Mouse (Mus musculus) right cerebral cortex, postnatal 25 days (tissue): ENCODE measurements around the gene Txndc2.

Experiments
- DNase-seq: peaks from one replicate; pipeline ENCODE4 v3.0.0; 2022

The Txndc2 gene

DNA sequence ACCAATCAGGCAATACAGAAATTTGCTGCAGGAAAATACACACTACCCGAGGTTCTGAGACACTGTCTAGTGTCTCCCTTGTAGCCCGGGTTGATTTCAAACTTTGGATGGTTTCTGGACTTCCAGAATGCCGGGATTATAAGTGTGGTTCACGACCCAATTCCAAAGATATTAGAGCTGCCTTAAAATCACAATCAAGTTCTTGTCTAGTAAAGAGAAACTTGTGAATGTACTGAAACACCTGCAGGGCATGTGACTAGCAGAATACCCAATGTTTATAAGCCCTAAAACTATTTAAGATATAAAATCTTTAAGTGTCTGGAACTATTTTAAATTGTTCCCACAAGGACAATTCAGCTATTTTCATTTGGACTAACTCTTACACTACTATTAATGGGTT, 30.2 kb downstream of the Txndc2 start:
- DNase-seq = no peak

DNA sequence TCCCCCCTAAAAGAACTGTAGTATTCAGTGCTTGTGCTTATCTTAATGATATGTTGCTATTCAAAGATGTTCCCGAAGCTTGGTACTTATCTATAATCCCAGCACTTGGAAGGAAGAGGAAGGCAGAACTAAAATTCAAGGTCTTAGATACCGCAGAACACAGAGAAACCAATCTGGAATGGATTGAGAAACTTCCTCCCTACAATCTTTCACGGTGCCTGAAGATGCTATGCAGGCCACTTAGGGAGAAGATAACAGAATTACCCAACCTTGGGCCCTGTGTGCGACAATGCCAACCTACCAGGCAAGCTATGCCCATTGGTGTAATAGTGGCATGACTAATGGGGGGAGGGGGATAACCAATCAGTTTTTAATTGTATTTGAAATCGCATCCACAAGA, 33.2 kb downstream of the Txndc2 start:
- no peak for DNase-seq

DNA sequence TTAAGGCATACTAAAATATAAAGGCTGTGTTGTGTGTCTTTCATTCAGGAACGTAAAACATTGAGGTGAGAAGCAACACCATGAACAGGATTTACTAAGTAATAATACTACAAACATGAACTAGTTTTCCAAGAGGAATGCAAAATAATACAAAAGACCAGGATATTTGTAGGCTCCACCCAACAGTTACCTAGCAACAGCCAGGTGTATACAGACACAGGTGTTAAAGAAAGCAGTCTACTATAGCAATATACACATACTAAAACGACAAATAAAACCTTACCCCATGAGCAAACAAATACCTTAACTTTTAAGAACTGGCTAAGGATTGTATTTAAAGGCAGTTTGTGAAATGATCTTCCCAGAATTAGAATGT, 33.7 kb downstream of the Txndc2 start:
- no peak for DNase-seq

DNA sequence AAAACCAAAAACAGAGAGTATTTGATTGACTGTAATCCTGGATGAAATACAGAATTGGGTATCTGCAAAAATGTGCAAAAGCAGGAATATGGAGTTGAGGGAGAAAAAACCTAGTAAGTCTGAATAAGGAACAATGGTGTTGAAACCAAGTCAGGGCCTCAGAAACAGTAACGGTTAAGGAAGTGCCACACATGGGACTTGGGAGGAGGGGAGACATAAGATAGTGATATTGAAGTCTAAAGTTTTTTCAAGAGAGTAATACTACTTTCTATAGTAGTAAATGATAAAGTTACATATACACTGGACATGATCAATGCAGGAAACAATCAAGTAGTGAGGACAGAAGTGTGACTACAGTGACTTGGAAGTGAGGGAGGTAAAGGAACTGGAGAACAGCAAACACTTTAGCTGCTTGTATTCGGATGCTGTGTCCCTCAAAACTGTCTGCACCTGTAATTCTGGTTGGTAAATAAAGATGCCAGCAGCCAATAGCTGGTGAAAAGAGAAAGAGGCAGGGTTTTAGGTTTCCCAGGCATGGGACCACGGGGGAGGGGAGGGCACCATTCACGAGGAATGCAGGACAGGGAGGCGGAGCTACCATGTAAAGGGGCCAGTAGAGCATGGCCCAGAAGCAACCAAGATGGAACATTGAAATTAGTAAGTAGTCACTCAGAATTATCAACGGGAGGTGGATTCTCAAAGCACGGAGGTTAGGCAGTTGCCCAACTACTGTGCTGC, 34.2 kb downstream of the Txndc2 start:
- no peak for DNase-seq

DNA sequence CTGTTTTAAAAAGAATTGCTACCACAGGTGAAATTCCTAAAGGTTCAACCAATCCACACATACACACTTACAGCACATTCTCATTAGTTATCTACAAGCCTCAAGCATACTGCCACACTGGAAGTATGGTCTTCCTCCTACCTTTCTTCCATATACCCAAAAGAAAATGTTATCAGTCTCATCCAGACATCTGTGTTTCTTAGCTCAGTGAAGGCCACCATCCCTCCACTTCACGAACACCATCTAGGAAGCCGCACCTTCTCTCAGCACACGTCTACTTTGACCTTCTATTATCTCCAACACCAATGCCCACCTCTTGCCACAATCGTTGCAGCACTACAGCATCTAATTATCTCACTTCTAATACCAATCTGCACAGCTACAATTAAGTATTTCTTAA, 36.0 kb downstream of the Txndc2 start:
- no peak for DNase-seq

DNA sequence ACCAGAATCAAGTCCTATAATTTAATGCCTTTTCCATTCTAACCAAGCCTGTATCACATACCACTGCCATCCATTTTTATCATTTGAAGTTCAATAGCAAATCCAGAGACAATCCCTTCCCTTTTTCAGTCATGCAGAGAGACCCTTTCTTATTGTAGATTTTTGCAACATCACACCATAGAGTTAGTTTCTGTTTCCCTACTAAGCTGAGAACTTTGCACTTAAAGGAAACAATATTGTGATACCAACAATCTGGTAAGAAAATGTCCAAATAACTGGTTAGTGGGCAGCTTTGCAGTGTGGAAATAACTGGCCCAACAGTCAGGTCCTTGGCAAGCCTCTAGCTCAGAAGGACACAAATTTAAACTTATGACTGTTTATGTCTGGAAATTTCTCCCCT, 37.1 kb downstream of the Txndc2 start:
- no peak for DNase-seq

DNA sequence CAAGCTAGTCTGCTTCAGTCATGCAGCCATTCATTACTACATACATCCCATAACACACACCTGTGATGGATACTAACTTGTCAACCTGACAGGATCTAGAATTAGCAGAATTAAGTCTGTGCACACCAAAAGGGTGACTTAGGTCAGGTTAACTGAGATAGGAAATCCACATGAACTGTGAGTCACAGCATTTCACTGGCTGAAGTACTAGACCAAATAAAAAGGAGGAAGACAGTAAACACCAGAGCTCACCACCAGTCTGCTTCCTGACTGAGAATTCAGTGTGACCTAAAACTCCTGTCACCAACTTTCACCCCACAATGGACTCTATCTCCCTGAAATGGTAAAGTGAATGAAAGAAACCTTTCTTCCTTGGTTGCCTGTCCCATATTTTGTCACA, 37.7 kb downstream of the Txndc2 start:
- no peak for DNase-seq

DNA sequence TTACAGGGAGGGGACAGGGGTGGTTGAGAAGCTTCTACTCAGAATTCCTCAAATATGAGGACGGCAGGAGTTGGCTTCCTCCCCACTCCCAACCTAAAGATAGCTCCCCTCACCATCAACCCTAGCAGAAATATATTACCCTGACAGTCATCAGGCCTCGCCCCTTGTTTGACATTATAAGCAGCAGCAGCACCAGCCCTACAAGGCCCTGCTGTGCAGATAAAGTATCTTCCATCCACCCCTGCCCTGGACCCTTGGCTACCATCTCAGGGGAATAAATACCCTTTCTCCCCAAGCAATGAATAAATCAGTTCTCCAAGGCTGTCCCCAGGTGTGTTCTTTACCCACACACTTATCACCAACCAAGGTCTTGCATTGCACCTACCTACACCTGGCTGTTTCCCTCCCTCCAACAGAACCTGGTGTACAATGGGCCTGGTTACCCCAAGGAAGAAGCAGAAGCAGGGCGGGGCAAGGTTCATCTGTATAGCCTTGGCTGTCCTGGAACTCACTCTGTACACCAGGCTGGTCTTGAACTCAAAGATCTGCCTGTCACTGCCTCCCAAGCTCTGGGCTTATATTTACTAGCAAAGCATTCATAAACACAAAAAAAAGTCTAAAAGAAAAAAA, 44.0 kb downstream of the Txndc2 start:
- DNase-seq = no peak

DNA sequence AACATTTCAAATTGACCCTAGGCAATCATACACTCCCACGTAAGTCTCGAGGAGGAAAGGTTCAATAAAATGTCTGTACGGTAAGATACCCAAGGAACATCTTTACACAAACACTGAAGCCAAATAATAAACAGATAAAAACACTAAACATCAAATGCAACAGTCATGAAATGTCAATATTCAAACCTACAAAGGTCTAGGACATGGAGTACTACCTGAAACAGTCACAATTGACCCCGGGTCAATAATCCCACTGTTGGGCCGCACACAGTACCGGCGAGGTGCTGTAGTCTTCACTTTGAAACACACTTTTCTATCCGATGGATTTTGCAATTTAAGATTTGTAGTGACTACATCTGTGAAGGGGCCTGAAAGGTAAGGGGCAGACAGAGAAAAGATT, 47.3 kb downstream of the Txndc2 start:
- DNase-seq = no peak
